Mouse (Mus musculus) stomach, postnatal 0 days (tissue): ENCODE results near the gene Olfr1361.

Experiments
- CTCF ChIP-seq: IDR thresholded peaks from 2 replicates; pipeline ENCODE4 v1.5.1; 2016; ENCODE audit warnings: antibody characterized with exemption, low read depth, mild to moderate bottlenecking, moderate library complexity
- EP300 ChIP-seq: optimal IDR thresholded peaks from 2 replicates; pipeline ENCODE3; 2016; ENCODE audit warnings: antibody characterized with exemption

GRCm38 (mm10) chr13:21663286-21663685 is at the start of gene Olfr1361:
- no peak for TF ChIP-seq CTCF
- TF ChIP-seq EP300 = no peak
